In genomic region chr2:44927482-44927811, GRCm38 (mm10) we compare ENCODE assay signal across 8 mouse cellular contexts. TPM values are rescaled to one million over a fixed set of nuclear protein-coding genes. Genes with fewer than 3 reads are reported as not detected.
DNase-seq lines count a peak whose midpoint lies in the region; ATAC-seq lines count a peak whose summit lies in the region.

Gene Gtdc1, minus strand, starts transcription at chr2:44927657.

- H3K36me3 ChIP-seq in kidney, embryonic 15.5 days, result no peaks in the 10 kb centered on the region
- H3K36me3 ChIP-seq in intestine, embryonic 16.5 days (ENCODE audit: control insufficient read depth, insufficient read depth, low read length), result no peaks in the 10 kb centered on the region
- H3K36me3 ChIP-seq in midbrain, embryonic 11.5 days (ENCODE audit: control insufficient read depth, insufficient read depth, low read length), result no peaks in the 10 kb centered on the region

- no peaks in the 10 kb centered on the region for H3K27me3 ChIP-seq in kidney, embryonic 15.5 days
- no peaks in the 10 kb centered on the region for H3K27me3 ChIP-seq in intestine, embryonic 16.5 days (replicated peaks; ENCODE audit: control insufficient read depth, insufficient read depth, low read length)
- H3K27me3 ChIP-seq in midbrain, embryonic 11.5 days (ENCODE audit: control insufficient read depth, insufficient read depth, low read length), result no peaks in the 10 kb centered on the region

- H3K4me2 ChIP-seq in kidney, embryonic 15.5 days, result peak within 1 kb of the TSS; percentile 69
- peak within 1 kb of the TSS; percentile 84 for H3K4me2 ChIP-seq in intestine, embryonic 16.5 days (ENCODE audit: low read depth, low read length)
- peak within 1 kb of the TSS; percentile 76 for H3K4me2 ChIP-seq in midbrain, embryonic 11.5 days

- intact Hi-C loops in gastrocnemius, postnatal 14 days (cut with DNase I; ENCODE audit: low total_unique reads), result loop anchor here (10.0 kb wide), 1 partner anchor 187 kb away; the partner anchor contains the start of gene Zeb2

- no peak for DNase-seq in kidney, postnatal 14 days
- DNase-seq in adrenal gland, postnatal 10 days, result no peak
- DNase-seq in gastrocnemius, postnatal 14 days, result no peak
- no peak for DNase-seq in midbrain, embryonic 11.5 days (ENCODE audit: low spot score, missing footprints)
- DNase-seq in spleen, postnatal 10 days (ENCODE audit: low spot score in 2 of 2), result no peak
- no peak for DNase-seq in embryo, embryonic 11 days

- peaks cover 5% of the 10 kb centered on the region; the same call in 1 of the 2 replicates for H3K4me1 ChIP-seq in kidney, embryonic 15.5 days
- H3K4me1 ChIP-seq in intestine, embryonic 16.5 days (ENCODE audit: control insufficient read depth, insufficient read depth, low read length), result no peaks in the 10 kb centered on the region
- no peaks in the 10 kb centered on the region; the same call in 1 of the 2 replicates for H3K4me1 ChIP-seq in midbrain, embryonic 11.5 days (ENCODE audit: control insufficient read depth, insufficient read depth, low read length)

- peak within 1 kb of the TSS; percentile 97 for H3K27ac ChIP-seq in kidney, embryonic 15.5 days
- H3K27ac ChIP-seq in intestine, embryonic 16.5 days (ENCODE audit: low read length), result peak within 1 kb of the TSS; percentile 99
- peak within 1 kb of the TSS; percentile 77 for H3K27ac ChIP-seq in midbrain, embryonic 11.5 days (ENCODE audit: low read depth, low read length)

- H3K9ac ChIP-seq in kidney, embryonic 15.5 days, result peak within 1 kb of the TSS; percentile 80
- peak within 1 kb of the TSS; percentile 94 for H3K9ac ChIP-seq in intestine, embryonic 16.5 days (ENCODE audit: low read depth, low read length)
- H3K9ac ChIP-seq in midbrain, embryonic 11.5 days (ENCODE audit: low read length), result peak within 1 kb of the TSS; percentile 73

- WGBS in kidney, embryonic 15.5 days, result 0% methylated on average over 25 of the region's 27 CpGs
- under 1% methylated on average over 27 of the region's 27 CpGs for WGBS in intestine, embryonic 16.5 days
- WGBS in midbrain, embryonic 11.5 days, result 2% methylated on average over 27 of the region's 27 CpGs

- peak within 1 kb of the TSS; percentile 85 for H3K4me3 ChIP-seq in kidney, embryonic 15.5 days (replicated peaks)
- H3K4me3 ChIP-seq in intestine, embryonic 16.5 days (ENCODE audit: low read length), result peak within 1 kb of the TSS; percentile 78
- peak within 1 kb of the TSS; percentile 73 for H3K4me3 ChIP-seq in midbrain, embryonic 11.5 days (ENCODE audit: low read depth, low read length)

- ATAC-seq in kidney, embryonic 15.5 days (replicated peaks; ENCODE audit: low FRiP score), result no peak; the same call in 1 of the 2 replicates
- peak; percentile 62 for ATAC-seq in intestine, embryonic 16.5 days
- ATAC-seq in midbrain, embryonic 11.5 days (ENCODE audit: low FRiP score), result no peak

- H3K9me3 ChIP-seq in kidney, embryonic 15.5 days (replicated peaks), result no peaks in the 10 kb centered on the region
- no peaks in the 10 kb centered on the region for H3K9me3 ChIP-seq in intestine, embryonic 16.5 days (ENCODE audit: control insufficient read depth, low read length)
- H3K9me3 ChIP-seq in midbrain, embryonic 11.5 days (ENCODE audit: control insufficient read depth, low read length), result no peaks in the 10 kb centered on the region

RNA-seq across cellular contexts. Expression of gene Gtdc1, which starts in this region (rescaled TPM):
- polyA plus RNA-seq in kidney, embryonic 15.5 days (2015; fragmentation: Nextera tagmentation; extraction: Ambion mirVana), result 11.0 and 12.4 TPM in 2 replicates
- total RNA-seq in adrenal gland, postnatal 10 days (2021), result 10 to 100 TPM; 12.8 to 20.2 TPM
- 10 to 100 TPM; 23.5 to 24.4 TPM for total RNA-seq in gastrocnemius, postnatal 14 days (2021)
- 6.6 and 9.2 TPM in 2 replicates for polyA plus RNA-seq in intestine, embryonic 16.5 days (2015; fragmentation: Nextera tagmentation; extraction: Ambion mirVana)
- polyA plus RNA-seq in midbrain, embryonic 11.5 days (2014; fragmentation: Nextera tagmentation; extraction: Ambion mirVana), result 13.4 and 15.8 TPM in 2 replicates
